Mouse (Mus musculus): ENCODE results near the gene Slc25a31.

DNA sequence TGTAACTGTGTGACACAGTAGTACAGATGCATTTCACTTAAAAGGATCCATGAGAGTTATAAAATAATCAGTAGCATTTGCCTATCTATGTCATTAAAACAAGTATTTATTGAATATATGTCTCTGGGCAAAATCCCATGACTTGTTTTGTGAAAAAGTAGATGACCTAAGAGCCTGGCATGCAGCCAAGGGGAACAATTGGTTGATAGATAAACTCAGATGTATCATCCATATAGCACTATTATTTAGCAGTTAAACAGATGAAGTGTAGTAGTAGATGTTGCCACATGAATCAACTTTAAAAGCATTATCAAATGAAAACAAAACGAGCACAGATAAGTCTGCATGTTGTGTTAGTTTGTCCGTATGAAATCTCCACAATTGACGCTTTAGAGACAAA, 10.4 kb downstream of the Slc25a31 start:
- peak in 1 of 2 experiments; percentile 25; a peak in 2 of 4 replicates for TF ChIP-seq EP300 (IDR thresholded peaks at IDR 0.05; ENCODE audit: low read depth in 1 of 2, low read length in 2 of 2)
- TF ChIP-seq MAZ (IDR thresholded peaks at IDR 0.05; ENCODE audit: low read depth, low read length), result no peak
- no peak for TF ChIP-seq CTCF (IDR thresholded peaks at IDR 0.05 in 2 of 3, conservative IDR thresholded peaks at IDR 0.05 in 1 of 3; ENCODE audit: control insufficient read depth in 1 of 3, insufficient read depth in 1 of 3, low read depth in 2 of 3, low read length in 3 of 3, poor library complexity in 1 of 3, severe bottlenecking in 1 of 3)

All from MEL (cell line).